Mouse (Mus musculus): ENCODE measurements around the gene Pmf1.

GRCm38 (mm10) chr3:88437454-88437853 is 27.3 kb upstream of the Pmf1 start:
- TF ChIP-seq POLR2A (IDR thresholded peaks at IDR 0.05; ENCODE audit: borderline replicate concordance, insufficient read depth, low read length) (no peak), CTCF (IDR thresholded peaks at IDR 0.05; ENCODE audit: borderline replicate concordance, insufficient read depth, low read depth, low read length) (no peak)
